Mouse (Mus musculus) neural tube, embryonic 12.5 days (tissue): ENCODE results near the gene Ppm1j. TPM values are rescaled to one million over a fixed set of nuclear protein-coding genes. Genes with fewer than 3 reads are reported as not detected.
"Not testable (repeated sequence)": the region's sequence is repeated elsewhere in the genome, so short reads cannot be mapped to it uniquely, and the experiment has no call there.

Experiments
- ATAC-seq: fragments of 200-750 bp; cut with Nextera tagmentation; 2 replicates; pipeline ENCODE4 v1.8.0; 2017; ENCODE audit warnings: low read depth, mild to moderate bottlenecking, moderate TSS enrichment, moderate library complexity; ENCODE audit not compliant: low FRiP score
- H3K27ac ChIP-seq: fragments of 300-500 bp; sonication (generic); 2 replicates; pipeline ENCODE4 v1.5.1; 2016
- H3K27me3 ChIP-seq: fragments of 300-500 bp; sonication (generic); replicated peaks from 2 replicates; pipeline ENCODE4 v1.6.1; 2016; ENCODE audit warnings: mild to moderate bottlenecking
- H3K36me3 ChIP-seq: fragments of 300-500 bp; sonication (generic); 2 replicates; pipeline ENCODE4 v1.6.1; 2016; ENCODE audit warnings: mild to moderate bottlenecking
- H3K4me1 ChIP-seq: fragments of 300-500 bp; sonication (generic); 2 replicates; pipeline ENCODE4 v1.6.1; 2016
- H3K4me2 ChIP-seq: fragments of 300-500 bp; sonication (generic); replicated peaks from 2 replicates; pipeline ENCODE4 v1.6.1; 2016; ENCODE audit warnings: mild to moderate bottlenecking
- H3K4me3 ChIP-seq: fragments of 300-500 bp; sonication (generic); 2 replicates; pipeline ENCODE4 v1.5.1; 2016
- H3K9ac ChIP-seq: fragments of 300-500 bp; sonication (generic); 2 replicates; pipeline ENCODE4 v1.6.1; 2016; ENCODE audit warnings: mild to moderate bottlenecking
- H3K9me3 ChIP-seq: fragments of 300-500 bp; sonication (generic); 2 replicates; pipeline ENCODE4 v1.6.1; 2016; ENCODE audit warnings: mild to moderate bottlenecking
- WGBS: fragments of 180-500 bp; shearing (Covaris S2); methylation state at CpG from one replicate; pipeline ENCODE4 v1.1.7; 2016; 5-methylcytosine and 5-hydroxymethylcytosine counted together
- polyA plus RNA-seq: library from polyadenylated mRNA; unstranded; fragments of >200 nt; fragmentation: Nextera tagmentation; extraction: Ambion mirVana; gene quantifications from 2 replicates; pipeline ENCODE4 v1.2.1, GENCODE M21; 2016

The Ppm1j gene
- polyA plus RNA-seq, 1 experiment from 2014 or later, result 1.5 TPM

DNA sequence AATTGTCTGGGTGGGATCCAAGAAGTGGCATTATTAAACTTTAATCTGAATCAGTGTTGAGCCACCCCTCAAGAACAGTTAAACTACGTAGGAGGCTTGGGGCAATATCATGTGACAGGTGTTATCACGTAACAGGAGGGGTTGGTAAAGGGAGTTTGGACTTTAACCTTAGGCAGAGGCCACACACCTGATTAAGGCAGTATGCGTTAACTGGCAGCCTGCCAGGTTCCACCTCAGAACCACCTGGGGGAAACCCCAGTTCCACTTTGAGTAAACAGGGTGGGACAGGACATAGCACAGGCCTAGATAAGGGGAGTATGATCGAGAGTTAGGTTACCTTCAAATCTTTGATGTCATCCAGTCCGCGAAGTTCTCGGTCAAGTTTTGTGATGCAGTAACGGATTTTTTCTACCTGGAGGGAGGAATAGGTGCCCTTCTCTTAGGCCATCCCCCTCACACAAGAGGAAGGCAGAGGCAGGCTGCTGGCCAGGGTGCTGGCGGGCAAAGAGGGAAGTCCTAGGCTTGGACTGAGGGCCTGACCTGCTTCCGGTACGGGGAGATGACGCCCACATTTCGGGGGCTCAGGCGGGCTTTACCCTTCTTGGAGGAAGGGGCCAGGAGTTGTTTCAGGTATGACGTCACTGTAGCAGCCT lies 15.7 kb downstream of the Ppm1j start:
- H3K9ac ChIP-seq, result no peak overlapping the region
- no peak overlapping the region for H3K4me3 ChIP-seq
- WGBS, result 87% methylated on average over 15 of the region's 15 CpGs
- H3K36me3 ChIP-seq, result peaks cover 27% of the 10 kb centered on the region
- peaks cover 24% of the 10 kb centered on the region for H3K4me1 ChIP-seq
- no peaks in the 10 kb centered on the region for H3K27me3 ChIP-seq
- ATAC-seq, result no peak
- no peak overlapping the region for H3K4me2 ChIP-seq
- H3K9me3 ChIP-seq, result no peaks in the 10 kb centered on the region
- no peak overlapping the region for H3K27ac ChIP-seq

GRCm38 (mm10) chr3:104800681-104801080 lies 19.8 kb downstream of the Ppm1j start:
- no peak overlapping the region for H3K4me3 ChIP-seq
- H3K36me3 ChIP-seq, result peaks cover 22% of the 10 kb centered on the region
- H3K9me3 ChIP-seq, result no peaks in the 10 kb centered on the region
- H3K27ac ChIP-seq, result no peak overlapping the region
- H3K4me1 ChIP-seq, result no peaks in the 10 kb centered on the region; the same call in 1 of the 2 replicates
- no peak overlapping the region for H3K9ac ChIP-seq
- no peak for ATAC-seq
- no peaks in the 10 kb centered on the region for H3K27me3 ChIP-seq
- H3K4me2 ChIP-seq, result no peak overlapping the region
- 97% methylated on average over 11 of the region's 11 CpGs for WGBS

GRCm38 (mm10) chr3:104801481-104801880 lies 20.6 kb downstream of the Ppm1j start:
- no peak for ATAC-seq
- WGBS, result 91% methylated on average over 6 of the region's 6 CpGs
- peaks cover 19% of the 10 kb centered on the region for H3K36me3 ChIP-seq

GRCm38 (mm10) chr3:104804312-104804711 lies 23.5 kb downstream of the Ppm1j start:
- Histone ChIP-seq H3K27me3 (no peaks in the 10 kb centered on the region), H3K4me2 (no peak overlapping the region), H3K9ac (no peak overlapping the region), H3K4me1 (no peaks in the 10 kb centered on the region), H3K4me3 (no peak overlapping the region), H3K36me3 (peaks cover 13% of the 10 kb centered on the region), H3K9me3 (no peaks in the 10 kb centered on the region), H3K27ac (no peak overlapping the region)
- ATAC-seq, result no peak
- WGBS, result 90% methylated on average over 10 of the region's 10 CpGs

More at GRCm38 (mm10) chr3:104801481-104801880, 20.6 kb downstream of the Ppm1j start:
- H3K27ac ChIP-seq, result no peak overlapping the region
- H3K9ac ChIP-seq, result no peak overlapping the region
- no peaks in the 10 kb centered on the region for H3K9me3 ChIP-seq
- no peaks in the 10 kb centered on the region for H3K4me1 ChIP-seq
- H3K27me3 ChIP-seq, result no peaks in the 10 kb centered on the region
- H3K4me2 ChIP-seq, result no peak overlapping the region
- no peak overlapping the region for H3K4me3 ChIP-seq

GRCm38 (mm10) chr3:104805539-104805938 lies 24.7 kb downstream of the Ppm1j start:
- Histone ChIP-seq H3K27me3 (no peaks in the 10 kb centered on the region), H3K36me3 (peaks cover 9% of the 10 kb centered on the region), H3K4me1 (no peaks in the 10 kb centered on the region), H3K4me2 (no peak overlapping the region), H3K27ac (no peak overlapping the region), H3K9ac (no peak overlapping the region), H3K4me3 (no peak overlapping the region), H3K9me3 (no peaks in the 10 kb centered on the region)
- ATAC-seq, result no peak
- WGBS, result 87% methylated on average over 9 of the region's 9 CpGs

DNA sequence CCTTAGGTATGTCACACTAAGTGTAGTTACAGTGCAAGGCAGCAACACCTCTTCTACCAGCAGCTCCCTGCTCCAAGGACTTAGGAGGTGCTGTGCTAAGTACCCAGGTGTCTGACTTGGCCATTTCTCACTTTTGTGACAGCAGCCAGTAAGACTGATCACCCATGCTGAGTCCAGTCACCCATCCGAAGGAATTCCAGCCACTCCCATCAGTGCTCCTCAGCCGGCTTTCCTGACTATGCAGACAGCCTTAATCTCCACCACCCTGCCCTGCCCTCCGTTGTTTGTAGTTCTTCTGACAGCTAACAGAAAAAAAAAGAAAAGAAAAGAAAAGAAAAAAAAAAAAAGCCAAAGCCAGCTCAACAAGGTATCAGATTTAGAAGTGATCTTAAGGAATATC lies 30.9 kb downstream of the Ppm1j start:
- Histone ChIP-seq H3K4me3 (no peak overlapping the region), H3K36me3 (no peaks in the 10 kb centered on the region), H3K9ac (no peak overlapping the region), H3K4me1 (0 out of 2 replicates have a peak, but pooled peaks cover 1% of the 10 kb centered on the region), H3K27ac (no peak overlapping the region), H3K27me3 (no peaks in the 10 kb centered on the region), H3K9me3 (no peaks in the 10 kb centered on the region), H3K4me2 (no peak overlapping the region)
- no peak for ATAC-seq
- 34% methylated on average over 3 of the region's 3 CpGs for WGBS

DNA sequence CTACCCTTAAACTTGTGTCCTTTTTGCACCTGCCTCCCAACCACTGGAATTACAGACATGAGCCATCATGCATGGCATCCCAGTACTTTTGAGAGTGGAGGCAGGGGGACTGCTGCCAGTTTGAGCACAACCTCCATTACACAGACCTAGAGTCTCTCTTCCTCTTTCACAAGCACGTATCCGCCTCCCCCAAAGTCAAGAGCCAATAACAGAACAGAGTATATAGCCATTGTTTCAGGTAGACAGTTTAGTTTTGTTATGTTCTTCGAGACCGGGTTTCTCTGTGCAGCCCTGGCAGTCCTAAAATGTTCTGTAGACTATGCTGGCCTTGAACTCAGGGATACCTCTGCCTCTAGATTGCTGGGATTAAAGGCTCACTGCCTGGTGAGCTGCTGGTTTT lies 31.4 kb downstream of the Ppm1j start:
- no peak overlapping the region for H3K4me2 ChIP-seq
- H3K9ac ChIP-seq, result no peak overlapping the region
- no peak overlapping the region for H3K4me3 ChIP-seq
- no peak overlapping the region for H3K27ac ChIP-seq
- WGBS, result 88% methylated on average over 4 of the region's 4 CpGs
- peaks cover 6% of the 10 kb centered on the region for H3K4me1 ChIP-seq
- no peaks in the 10 kb centered on the region for H3K27me3 ChIP-seq
- no peaks in the 10 kb centered on the region for H3K36me3 ChIP-seq
- no peaks in the 10 kb centered on the region for H3K9me3 ChIP-seq
- ATAC-seq, result no peak

DNA sequence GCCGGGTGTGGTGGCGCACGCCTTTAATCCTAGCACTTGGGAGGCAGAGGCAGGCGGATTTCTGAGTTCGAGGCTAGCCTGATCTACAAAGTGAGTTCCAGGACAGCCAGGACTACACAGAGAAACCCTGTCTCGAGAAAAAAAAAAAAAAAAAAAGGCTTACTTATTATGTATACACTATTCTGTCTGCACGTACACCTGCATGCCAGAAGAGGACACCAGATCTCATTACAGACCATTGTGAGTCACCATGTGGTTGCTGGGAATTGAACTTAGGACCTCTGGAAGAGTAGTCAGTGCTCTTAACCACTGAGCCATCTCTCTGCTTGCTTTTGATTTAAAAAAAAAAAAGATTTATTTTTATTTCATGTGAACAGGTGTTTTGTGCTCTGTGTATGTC lies 32.4 kb downstream of the Ppm1j start:
- not testable (repeated sequence) for H3K36me3 ChIP-seq, H3K9ac ChIP-seq, H3K27me3 ChIP-seq, H3K4me3 ChIP-seq, ATAC-seq, H3K27ac ChIP-seq, H3K9me3 ChIP-seq, H3K4me2 ChIP-seq
- WGBS, result 93% methylated on average over 7 of the region's 7 CpGs
- peaks cover 11% of the 10 kb centered on the region for H3K4me1 ChIP-seq

- peaks cover 14% of the 10 kb centered on the region for H3K4me1 ChIP-seq
- no peak overlapping the region for H3K4me3 ChIP-seq
- no peak overlapping the region for H3K9ac ChIP-seq
- no peaks in the 10 kb centered on the region for H3K36me3 ChIP-seq
- 96% methylated on average over 1 of the region's 1 CpGs for WGBS
- no peak overlapping the region for H3K4me2 ChIP-seq
- H3K27ac ChIP-seq, result no peak overlapping the region
- H3K9me3 ChIP-seq, result no peaks in the 10 kb centered on the region
- H3K27me3 ChIP-seq, result no peaks in the 10 kb centered on the region
- no peak for ATAC-seq
These were observed 33.9 kb downstream of the Ppm1j start for GRCm38 (mm10) chr3:104814746-104815145.

GRCm38 (mm10) chr3:104815346-104815745 lies 34.5 kb downstream of the Ppm1j start:
- WGBS, result 81% methylated on average over 2 of the region's 2 CpGs
- Histone ChIP-seq H3K27ac (no peak overlapping the region), H3K27me3 (no peaks in the 10 kb centered on the region), H3K4me3 (no peak overlapping the region), H3K9me3 (no peaks in the 10 kb centered on the region), H3K4me2 (no peak overlapping the region), H3K9ac (no peak overlapping the region), H3K36me3 (no peaks in the 10 kb centered on the region), H3K4me1 (peaks cover 14% of the 10 kb centered on the region)
- no peak for ATAC-seq

GRCm38 (mm10) chr3:104816130-104816529 lies 35.3 kb downstream of the Ppm1j start:
- no peaks in the 10 kb centered on the region for H3K27me3 ChIP-seq
- 94% methylated on average over 7 of the region's 7 CpGs for WGBS
- no peak overlapping the region for H3K4me2 ChIP-seq
- ATAC-seq, result no peak
- no peak overlapping the region for H3K27ac ChIP-seq
- peaks cover 14% of the 10 kb centered on the region for H3K4me1 ChIP-seq
- H3K36me3 ChIP-seq, result no peaks in the 10 kb centered on the region
- H3K9ac ChIP-seq, result no peak overlapping the region
- H3K4me3 ChIP-seq, result no peak overlapping the region
- no peaks in the 10 kb centered on the region for H3K9me3 ChIP-seq

DNA sequence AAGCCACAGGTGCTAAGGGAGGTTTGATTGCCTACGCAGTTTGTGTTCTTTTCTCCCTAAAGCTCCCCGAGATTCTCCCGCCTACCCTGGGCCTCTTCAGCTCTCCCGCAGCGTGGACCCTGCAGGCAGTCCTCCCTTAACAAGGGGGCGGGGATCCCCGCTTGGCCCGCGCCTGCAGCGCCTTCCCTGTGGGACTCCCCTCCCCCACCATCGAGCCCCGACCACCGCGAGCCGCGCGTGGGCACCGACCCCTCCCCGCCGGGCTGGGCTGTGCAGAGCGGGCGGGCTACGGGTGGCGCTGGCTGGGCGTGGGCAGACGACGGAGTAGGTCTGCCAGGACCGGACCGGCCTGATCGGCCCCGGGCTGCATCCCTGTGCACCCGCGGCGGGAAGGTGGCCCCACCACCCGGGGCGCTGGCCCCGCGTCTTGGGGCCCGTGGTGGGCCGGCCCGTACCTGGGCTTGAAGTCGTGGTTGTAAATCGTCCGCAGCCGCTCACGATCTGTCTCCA lies 36.7 kb downstream of the Ppm1j start:
- Histone ChIP-seq H3K27me3 (no peaks in the 10 kb centered on the region), H3K9me3 (no peaks in the 10 kb centered on the region), H3K4me3 (peak overlapping the region; percentile 78), H3K4me1 (peaks cover 14% of the 10 kb centered on the region), H3K36me3 (0 out of 2 replicates have a peak, but pooled peaks cover 2% of the 10 kb centered on the region), H3K4me2 (peak overlapping the region; percentile 99), H3K9ac (peak overlapping the region; percentile 82), H3K27ac (no peak overlapping the region)
- under 1% methylated on average over 46 of the region's 46 CpGs for WGBS
- peak; percentile 80 for ATAC-seq
